Mouse (Mus musculus): Measurements from ENCODE around the gene Arl15. TPM values are rescaled to one million over a fixed set of nuclear protein-coding genes. Genes with fewer than 3 reads are reported as not detected.

Gene Arl15
- total RNA-seq, 1 experiment from 2014 or later = 16.2 TPM

DNA sequence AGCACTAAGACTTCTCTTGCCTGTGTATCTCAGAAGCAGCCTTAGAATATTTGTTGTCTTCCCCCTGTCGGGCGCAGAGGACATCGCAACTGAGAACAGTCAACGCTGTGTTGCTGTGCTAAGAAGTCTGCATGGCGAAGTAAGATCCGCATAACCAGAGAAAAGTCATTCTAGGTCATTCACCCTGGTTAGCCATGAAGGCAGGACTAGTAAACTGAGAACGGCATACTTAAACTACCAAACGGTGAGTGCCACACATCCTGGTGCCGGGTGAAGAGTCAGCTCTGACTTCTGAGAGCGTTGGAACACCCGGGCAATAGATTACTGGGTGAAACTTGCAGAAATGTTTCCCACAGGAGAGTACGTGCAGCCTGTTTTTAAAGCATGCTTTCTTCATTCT is 320.3 kb downstream of the Arl15 start:
- ATAC-seq (replicated peaks in 1 of 2; ENCODE audit: insufficient read depth in 1 of 2, low FRiP score in 2 of 2, low TSS enrichment in 1 of 2, low read depth in 1 of 2, poor library complexity in 2 of 2, severe bottlenecking in 2 of 2) = no peak

DNA sequence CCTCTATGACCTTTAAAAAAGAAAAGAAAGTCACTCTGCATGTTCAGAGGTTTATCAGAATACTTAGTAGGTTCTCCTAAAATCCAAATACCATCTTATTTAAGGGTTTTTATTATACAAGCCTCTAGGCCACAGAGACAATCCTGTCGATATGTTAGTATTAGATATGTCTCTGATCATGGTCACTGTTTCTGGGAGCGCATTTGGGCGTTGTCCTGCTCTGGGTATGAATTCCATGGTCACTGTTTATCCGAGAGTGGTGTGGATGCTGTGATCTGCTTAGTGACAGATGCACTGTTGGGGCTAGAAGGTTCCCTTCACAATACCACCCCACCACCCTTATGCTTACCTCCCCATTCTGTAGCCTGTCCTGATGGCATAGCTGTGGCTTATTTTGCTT is 320.8 kb downstream of the Arl15 start:
- no peak for ATAC-seq (replicated peaks in 1 of 2; ENCODE audit: insufficient read depth in 1 of 2, low FRiP score in 2 of 2, low TSS enrichment in 1 of 2, low read depth in 1 of 2, poor library complexity in 2 of 2, severe bottlenecking in 2 of 2)

DNA sequence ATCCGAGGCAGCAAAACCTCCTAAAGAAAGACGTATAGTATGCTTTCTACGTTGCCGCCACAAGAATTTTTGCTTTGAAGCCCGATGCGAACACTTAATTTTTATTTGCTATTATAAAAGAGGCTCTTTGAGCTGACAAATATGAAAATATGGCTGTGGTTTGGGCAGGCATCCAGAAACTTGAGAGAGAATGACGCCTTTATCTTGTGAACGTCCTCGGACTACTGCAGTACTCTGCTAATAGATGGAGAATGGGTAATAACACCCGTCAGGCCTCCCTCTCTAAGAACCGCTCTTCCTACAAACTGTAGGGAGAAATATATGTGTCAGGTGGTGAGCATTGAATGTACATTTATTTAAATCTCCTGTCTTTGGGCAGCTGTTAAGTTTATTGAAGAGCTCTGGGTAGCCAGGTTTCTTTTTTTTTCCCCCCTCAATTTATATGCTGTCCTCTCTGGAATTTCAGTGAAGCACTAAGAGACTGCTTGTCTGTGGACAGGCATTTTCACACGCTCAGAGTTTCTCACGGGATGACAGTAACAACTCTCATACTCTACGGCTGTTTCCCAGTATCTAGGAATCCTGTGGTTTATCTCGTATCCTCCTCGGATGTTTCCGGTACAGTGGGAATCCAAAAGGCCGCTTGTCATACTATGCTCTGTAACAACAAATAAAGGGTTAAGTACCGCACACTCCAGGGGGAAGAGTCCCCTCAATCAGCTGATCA is 324.0 kb downstream of the Arl15 start:
- no peak for ATAC-seq (replicated peaks in 1 of 2; ENCODE audit: insufficient read depth in 1 of 2, low FRiP score in 2 of 2, low TSS enrichment in 1 of 2, low read depth in 1 of 2, poor library complexity in 2 of 2, severe bottlenecking in 2 of 2)

DNA sequence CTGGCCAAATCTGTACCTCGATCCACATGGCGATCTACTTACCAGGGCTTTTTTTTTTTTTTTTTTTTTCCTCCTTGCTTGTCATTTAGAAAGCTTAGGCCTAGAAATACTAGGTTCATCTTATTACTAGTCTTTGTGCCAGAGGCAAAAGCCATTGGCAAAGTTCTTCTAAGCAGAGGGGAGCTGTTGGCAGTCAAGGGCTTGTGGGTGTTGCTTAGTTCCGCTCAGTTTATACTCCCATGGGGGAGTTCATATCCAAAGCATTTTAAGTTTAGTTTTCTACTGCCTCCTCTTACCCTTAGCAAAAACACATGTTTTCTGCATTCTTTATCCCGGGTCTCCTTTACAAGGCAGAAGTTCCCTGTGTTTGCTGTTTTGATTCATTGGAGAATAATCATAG is 325.5 kb downstream of the Arl15 start:
- no peak for ATAC-seq (replicated peaks in 1 of 2; ENCODE audit: insufficient read depth in 1 of 2, low FRiP score in 2 of 2, low TSS enrichment in 1 of 2, low read depth in 1 of 2, poor library complexity in 2 of 2, severe bottlenecking in 2 of 2)

DNA sequence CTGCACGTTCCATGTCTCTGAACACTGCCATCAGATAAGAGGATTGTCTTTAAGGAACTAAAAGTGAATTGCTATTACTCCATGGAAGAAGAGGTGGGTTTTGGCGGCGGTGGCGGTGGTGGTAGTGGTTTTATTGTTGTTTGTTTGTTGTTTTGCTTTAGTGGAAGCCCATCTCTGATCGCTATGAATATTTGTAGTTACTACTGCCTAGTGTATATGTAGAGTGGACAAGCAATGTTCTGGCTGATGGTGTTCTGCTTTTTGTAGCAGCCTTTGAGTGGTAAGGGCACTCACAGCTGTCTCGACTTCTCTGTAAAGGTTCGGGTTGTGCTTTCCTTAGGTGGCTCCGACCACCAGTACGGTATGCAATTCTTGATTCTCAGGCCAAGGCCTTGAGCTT is 327.3 kb downstream of the Arl15 start:
- ATAC-seq (replicated peaks in 1 of 2; ENCODE audit: insufficient read depth in 1 of 2, low FRiP score in 2 of 2, low TSS enrichment in 1 of 2, low read depth in 1 of 2, poor library complexity in 2 of 2, severe bottlenecking in 2 of 2) = no peak

DNA sequence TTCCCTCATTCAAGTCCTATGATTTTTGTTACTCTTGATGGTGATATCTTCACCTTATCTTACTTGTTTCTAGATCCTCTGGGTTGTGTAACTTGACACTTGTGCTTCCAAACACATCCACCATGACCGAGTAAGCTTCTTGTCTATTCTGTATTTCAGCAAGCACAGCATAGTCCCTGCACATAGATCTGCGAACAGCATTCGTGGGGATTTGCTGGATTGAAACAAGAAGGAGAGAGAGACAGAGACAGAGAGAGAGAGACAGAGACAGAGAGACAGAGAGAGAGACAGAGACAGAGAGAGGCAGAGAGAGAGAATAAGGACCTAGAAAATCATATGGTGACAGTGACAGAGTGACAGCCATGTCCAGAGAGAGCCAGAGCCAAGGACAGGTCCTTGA is 329.1 kb downstream of the Arl15 start:
- no peak for ATAC-seq (replicated peaks in 1 of 2; ENCODE audit: insufficient read depth in 1 of 2, low FRiP score in 2 of 2, low TSS enrichment in 1 of 2, low read depth in 1 of 2, poor library complexity in 2 of 2, severe bottlenecking in 2 of 2)

DNA sequence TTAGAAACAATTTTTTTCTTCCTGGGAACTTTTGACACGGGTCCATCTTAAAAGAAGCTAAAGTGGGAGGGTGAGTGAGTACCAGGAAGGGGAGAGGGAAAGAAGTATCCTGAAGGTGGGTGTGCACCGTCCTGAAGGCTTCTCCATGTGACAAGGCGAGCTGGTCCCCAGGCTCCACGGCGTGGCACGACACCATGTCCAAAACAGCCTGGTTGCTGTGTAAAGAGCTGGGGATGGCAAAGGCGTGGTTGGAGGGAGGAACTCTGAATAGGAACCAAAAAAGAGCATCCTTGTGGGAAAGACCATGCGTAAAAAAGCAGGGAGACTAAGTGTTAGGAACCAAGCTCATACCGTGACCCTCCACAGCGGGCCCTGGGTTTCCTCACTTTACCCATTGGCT is 330.1 kb downstream of the Arl15 start:
- no peak for ATAC-seq (replicated peaks in 1 of 2; ENCODE audit: insufficient read depth in 1 of 2, low FRiP score in 2 of 2, low TSS enrichment in 1 of 2, low read depth in 1 of 2, poor library complexity in 2 of 2, severe bottlenecking in 2 of 2)

DNA sequence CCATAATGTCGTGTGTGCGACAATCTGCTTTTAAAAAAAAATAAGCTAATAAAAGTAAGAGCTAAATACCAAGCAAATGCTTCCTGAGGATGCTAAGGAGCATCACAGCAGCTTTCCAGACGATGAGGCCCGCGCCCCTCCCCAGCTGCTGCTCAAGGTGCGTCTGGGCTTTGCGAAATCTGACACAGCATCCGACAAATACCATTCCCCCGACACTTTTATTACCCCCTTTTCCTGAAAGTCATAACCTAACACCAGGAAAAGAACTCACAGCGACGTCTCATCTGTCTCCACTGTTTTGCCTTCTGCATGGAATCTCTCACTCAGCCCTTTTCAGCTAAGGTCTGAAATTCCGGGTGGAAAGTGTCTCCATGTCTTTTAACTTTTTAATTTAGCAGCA is 330.7 kb downstream of the Arl15 start:
- ATAC-seq (replicated peaks in 1 of 2; ENCODE audit: insufficient read depth in 1 of 2, low FRiP score in 2 of 2, low TSS enrichment in 1 of 2, low read depth in 1 of 2, poor library complexity in 2 of 2, severe bottlenecking in 2 of 2) = no peak

DNA sequence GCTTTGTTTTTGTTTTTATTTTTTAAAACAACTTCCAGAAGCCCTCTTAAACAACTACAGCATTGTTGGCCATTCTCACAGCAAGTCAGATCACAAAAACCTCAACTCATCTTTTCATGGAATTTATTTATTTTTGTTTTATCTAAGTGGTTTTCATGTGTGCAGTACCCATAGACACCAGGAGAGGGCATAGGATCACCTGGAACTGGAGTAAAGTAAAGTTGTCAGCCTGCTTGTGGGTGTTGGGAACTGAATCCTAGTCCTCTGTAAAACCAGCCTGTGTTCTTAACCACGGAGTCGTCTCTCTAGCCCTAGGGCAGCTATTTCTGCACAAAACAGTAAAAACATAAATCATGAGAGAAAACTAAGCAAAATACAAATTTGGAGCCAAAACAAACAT is 334.1 kb downstream of the Arl15 start:
- no peak for ATAC-seq (replicated peaks in 1 of 2; ENCODE audit: insufficient read depth in 1 of 2, low FRiP score in 2 of 2, low TSS enrichment in 1 of 2, low read depth in 1 of 2, poor library complexity in 2 of 2, severe bottlenecking in 2 of 2)

DNA sequence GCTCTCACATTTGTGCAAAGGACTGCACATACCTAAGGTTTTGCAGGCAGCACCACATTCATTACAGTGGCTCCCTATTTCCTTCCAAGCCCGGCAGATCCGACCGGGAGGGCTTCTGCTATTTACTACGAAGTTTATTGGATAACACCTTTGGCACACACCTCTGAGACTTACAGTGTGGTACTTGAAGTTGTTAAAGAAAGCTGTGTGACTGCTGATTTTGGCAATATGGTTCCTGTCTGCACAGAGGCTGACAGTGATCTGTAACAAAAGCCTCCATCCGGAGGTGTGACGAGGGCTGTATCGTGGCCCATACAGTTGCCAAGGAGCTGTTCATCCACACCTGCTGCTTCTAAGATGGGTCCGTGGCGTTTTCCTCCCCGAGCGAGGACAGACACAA is 335.7 kb downstream of the Arl15 start:
- ATAC-seq (replicated peaks in 1 of 2; ENCODE audit: insufficient read depth in 1 of 2, low FRiP score in 2 of 2, low TSS enrichment in 1 of 2, low read depth in 1 of 2, poor library complexity in 2 of 2, severe bottlenecking in 2 of 2) = no peak

DNA sequence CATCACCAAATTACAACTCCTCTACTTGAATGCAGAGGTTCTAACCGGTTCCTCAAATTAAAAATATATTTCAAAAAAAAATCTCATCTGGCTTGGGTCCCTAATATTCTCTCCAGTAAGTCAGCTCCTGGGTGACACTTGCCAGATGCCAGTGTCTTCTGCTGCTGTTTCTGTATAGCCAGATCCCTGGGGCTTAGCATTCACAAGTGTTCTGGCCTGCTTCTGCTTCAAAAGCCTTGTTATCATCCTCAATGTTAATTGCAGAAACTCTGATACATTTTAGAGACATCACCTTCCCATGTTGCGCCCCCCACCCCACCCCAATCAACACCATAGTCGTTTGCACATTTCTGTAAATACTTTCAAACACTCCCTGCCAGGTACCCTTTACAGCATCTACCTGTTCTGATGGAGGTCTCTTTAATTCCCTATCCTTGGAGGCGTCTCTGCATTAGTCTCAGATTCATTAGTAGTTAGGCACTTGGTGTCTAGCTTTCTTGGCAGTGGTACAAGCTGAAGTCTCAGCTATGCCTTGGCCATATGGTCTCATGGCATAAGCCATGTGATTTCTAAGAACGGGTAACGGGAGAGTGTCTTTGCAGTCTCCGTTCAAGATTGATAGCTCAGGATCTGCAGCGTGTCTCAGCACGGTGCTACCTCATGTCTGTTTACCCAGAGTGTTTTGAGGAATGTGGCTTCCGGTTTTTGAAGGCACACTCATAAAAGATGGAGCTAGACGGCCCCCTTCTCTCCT is 336.4 kb downstream of the Arl15 start:
- ATAC-seq (replicated peaks in 1 of 2; ENCODE audit: insufficient read depth in 1 of 2, low FRiP score in 2 of 2, low TSS enrichment in 1 of 2, low read depth in 1 of 2, poor library complexity in 2 of 2, severe bottlenecking in 2 of 2) = no peak

DNA sequence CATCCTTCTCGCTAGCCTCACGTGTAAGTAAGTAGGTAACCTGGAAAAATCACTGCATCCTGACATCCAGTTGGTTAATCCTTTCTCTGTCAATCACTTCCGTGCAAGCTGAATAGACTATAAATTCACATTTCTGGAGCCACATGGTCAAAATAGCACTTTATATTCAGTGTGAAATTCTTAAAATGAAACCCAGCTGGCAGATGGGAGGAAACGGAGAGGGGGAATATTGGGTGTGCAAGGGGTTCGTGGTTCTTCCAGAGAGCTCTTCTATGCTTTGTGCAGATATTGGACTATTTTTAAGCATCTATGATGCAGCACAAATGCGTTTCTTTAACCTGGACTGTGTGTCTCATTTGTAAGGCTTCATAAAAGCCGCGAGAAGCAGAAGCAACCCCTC is 344.6 kb downstream of the Arl15 start:
- no peak for ATAC-seq (replicated peaks in 1 of 2; ENCODE audit: insufficient read depth in 1 of 2, low FRiP score in 2 of 2, low TSS enrichment in 1 of 2, low read depth in 1 of 2, poor library complexity in 2 of 2, severe bottlenecking in 2 of 2)

DNA sequence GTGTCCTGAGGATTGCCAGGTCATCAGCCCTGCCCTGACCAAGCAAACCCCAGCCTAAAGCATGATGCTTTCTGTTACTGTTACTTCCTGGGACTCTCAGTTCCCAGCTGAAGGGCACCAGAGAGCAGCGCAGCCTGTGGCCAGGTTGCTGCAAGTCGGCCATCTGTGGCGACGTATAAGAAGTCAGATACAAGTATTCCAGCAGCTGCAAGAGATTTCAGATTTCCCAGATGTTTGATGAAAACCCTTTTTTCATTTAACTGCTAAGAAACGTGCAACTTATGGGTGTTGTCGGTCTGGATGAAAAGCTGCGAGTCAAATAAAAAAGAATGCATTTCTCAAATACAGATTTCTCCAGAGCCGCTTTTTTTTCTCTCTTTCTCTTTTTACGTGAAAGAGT is 345.3 kb downstream of the Arl15 start:
- no peak for ATAC-seq (replicated peaks in 1 of 2; ENCODE audit: insufficient read depth in 1 of 2, low FRiP score in 2 of 2, low TSS enrichment in 1 of 2, low read depth in 1 of 2, poor library complexity in 2 of 2, severe bottlenecking in 2 of 2)

DNA sequence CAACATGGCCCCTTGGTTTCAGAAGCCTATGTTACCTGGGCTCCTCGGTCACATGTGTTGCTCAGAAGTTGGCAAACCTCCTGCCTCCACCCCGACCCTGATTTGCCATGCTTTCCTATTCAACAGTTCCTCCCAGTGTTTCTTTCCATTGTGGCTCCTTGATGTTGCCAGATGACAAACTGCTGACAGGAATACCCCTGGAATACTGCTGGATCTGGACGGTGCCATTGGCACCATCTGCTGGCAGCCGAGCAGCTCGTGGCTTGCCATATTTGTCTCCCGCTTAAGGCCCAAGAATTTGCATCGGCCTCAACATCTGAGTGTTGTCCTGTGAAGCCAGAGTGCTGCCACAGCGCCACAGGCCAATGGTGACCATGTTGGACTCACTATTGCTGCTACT is 348.5 kb downstream of the Arl15 start:
- no peak for ATAC-seq (replicated peaks in 1 of 2; ENCODE audit: insufficient read depth in 1 of 2, low FRiP score in 2 of 2, low TSS enrichment in 1 of 2, low read depth in 1 of 2, poor library complexity in 2 of 2, severe bottlenecking in 2 of 2)

DNA sequence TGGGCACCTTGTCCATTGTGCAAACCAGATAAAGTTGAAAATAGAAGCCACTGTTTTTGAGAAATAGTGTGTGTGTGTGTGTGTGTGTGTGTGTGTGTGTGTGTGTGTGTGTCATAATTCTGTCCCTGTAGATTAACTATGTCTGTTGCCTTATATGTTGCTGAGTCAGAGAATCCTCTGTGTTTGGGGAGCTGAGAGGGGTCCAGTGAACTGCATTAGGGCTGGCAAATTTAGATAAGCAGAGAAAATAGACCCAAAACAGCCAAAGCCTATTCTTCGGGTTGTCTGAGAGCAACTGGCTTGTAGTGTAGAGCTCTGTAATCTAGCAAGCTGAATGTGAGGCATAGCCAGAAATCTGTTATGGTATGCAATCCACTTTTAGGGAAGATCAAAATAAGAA is 348.9 kb downstream of the Arl15 start:
- ATAC-seq (replicated peaks in 1 of 2; ENCODE audit: insufficient read depth in 1 of 2, low FRiP score in 2 of 2, low TSS enrichment in 1 of 2, low read depth in 1 of 2, poor library complexity in 2 of 2, severe bottlenecking in 2 of 2) = no peak

DNA sequence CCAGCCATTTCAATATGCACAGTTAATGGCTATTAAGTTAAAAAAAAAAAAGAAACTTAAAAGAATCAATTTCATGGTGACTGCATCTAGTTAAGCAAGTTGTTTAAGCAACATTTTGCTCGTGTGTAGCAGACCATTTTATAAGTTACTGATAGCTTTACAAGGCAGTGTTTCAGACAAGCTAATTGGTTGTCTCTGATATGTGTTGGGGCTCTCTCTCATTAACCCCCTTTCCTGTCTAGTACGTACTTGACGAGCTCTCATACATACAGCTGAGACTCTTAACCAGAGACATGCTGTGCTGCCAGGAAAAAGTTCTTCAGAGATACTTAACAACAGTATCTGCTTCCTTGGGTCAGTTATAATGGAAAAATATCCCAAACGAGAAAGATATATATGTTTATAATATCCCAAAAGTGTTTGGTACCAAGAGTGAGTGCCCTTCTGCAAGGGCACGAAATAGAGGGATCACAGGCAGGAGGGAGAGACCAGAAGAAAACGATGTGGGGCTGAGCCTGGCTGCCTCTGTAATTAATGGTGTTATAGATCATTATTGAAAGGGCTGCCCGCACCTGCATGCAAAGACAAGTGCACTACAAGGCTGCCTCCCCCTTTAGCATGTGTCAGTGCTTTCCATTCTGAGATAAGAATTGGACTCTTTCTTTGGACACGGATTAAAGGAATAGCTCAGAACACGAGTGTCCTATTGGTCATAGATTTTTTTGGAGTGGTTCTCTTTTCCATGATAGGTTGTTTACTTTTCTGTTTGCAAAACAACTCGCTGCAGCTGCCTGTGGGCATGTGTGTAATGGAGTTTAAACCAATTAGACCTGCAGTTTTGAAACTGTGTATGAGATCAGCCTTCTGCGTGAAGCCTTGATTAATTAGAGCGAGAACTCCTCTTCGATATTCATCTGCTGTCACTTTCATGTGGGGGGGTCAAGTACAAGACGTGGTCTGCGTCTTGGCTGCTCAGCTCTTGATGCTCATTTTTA is 350.0 kb downstream of the Arl15 start:
- ATAC-seq (replicated peaks in 1 of 2; ENCODE audit: insufficient read depth in 1 of 2, low FRiP score in 2 of 2, low TSS enrichment in 1 of 2, low read depth in 1 of 2, poor library complexity in 2 of 2, severe bottlenecking in 2 of 2) = no peak

DNA sequence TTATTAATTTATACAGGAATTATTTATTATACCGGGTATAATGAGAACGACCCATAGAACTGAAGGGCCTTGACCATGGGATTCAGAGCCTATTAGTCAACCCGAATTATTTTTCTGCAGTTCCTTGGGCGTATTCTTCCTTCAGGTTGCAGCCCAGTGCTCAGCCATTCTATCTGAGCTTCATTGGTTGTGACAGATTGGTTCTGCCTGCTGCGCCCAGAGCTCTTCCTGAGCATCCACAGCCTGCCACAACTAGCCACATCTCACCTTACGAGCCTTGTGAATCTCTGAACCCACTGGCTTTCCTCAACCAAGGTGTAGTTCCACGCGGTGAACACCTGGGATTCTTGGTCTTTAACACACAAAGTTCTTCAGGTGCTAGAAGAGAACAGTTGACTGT is 350.9 kb downstream of the Arl15 start:
- no peak for ATAC-seq (replicated peaks in 1 of 2; ENCODE audit: insufficient read depth in 1 of 2, low FRiP score in 2 of 2, low TSS enrichment in 1 of 2, low read depth in 1 of 2, poor library complexity in 2 of 2, severe bottlenecking in 2 of 2)

Data from hematopoietic stem cell, adult 5-6 weeks (primary cell).